Mouse (Mus musculus) skeletal muscle tissue, adult 2 months (tissue): Measurements from ENCODE around the gene Aldh1l1.
A peak's percentile ranks its signal among the peaks of the same experiment; 100 is the strongest.

Experiments used
- DNase-seq: peaks from one replicate; pipeline ENCODE4 v3.0.0-alpha.2; 2012; ENCODE audit warnings: low read depth, low spot score

Gene Aldh1l1

DNA sequence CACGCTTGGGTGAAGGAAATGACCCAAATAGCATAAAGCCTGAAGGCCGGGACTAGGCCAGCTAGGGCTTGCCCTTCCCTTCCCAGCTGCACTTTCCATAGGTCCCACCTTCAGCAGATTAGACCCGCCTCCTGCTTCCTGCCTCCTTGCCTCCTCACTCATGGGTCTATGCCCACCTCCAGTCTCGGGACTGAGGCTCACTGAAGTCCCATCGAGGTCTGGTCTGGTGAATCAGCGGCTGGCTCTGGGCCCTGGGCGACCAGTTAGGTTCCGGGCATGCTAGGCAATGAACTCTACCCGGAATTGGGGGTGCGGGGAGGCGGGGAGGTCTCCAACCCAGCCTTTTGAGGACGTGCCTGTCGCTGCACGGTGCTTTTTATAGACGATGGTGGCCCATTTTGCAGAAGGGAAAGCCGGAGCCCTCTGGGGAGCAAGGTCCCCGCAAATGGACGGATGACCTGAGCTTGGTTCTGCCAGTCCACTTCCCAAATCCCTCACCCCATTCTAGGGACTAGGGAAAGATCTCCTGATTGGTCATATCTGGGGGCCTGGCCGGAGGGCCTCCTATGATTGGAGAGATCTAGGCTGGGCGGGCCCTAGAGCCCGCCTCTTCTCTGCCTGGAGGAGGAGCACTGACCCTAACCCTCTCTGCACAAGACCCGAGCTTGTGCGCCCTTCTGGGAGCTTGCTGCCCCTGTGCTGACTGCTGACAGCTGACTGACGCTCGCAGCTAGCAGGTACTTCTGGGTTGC lies 64.1 kb downstream of the Aldh1l1 start:
- peak; percentile 49 for DNase-seq

DNA sequence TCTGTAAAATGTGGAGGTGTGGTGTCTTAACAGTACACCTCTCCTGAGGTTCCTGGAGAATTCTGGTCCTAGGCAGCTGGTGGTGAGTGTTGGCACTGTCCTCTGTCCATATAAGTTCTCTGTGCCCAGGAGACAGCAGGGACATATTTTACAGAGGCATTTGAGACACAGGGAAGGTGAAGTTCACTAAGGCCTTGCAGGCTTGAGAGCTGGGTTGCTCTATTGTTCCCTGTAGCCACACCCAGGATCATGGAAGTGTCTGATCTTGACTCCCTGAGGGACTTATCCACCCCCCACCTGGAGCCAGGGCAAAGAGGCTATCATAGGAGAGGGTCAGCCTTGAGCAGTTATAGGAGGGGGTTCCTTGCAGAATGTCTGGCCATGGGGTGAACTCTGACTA lies 65.0 kb downstream of the Aldh1l1 start:
- DNase-seq = no peak

DNA sequence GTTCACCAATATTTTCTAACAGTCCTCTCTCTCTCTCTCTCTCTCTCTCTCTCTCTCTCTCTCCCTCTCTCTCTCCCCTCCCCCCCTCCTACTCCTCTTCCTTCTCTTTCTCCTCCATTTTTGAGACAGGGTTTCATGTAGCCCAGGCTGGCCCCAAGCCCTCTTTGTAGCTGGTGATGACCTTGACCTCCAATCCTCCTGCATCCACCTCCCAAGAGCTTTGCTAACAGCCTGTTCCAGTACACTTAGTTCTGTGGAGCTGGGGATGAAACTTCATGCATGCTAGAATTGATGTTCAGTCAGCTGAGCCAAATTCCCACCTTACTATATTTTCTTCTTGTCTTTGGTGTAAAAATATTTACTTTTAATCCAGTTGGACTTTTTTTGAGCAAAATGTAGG lies 67.0 kb downstream of the Aldh1l1 start:
- no peak for DNase-seq

DNA sequence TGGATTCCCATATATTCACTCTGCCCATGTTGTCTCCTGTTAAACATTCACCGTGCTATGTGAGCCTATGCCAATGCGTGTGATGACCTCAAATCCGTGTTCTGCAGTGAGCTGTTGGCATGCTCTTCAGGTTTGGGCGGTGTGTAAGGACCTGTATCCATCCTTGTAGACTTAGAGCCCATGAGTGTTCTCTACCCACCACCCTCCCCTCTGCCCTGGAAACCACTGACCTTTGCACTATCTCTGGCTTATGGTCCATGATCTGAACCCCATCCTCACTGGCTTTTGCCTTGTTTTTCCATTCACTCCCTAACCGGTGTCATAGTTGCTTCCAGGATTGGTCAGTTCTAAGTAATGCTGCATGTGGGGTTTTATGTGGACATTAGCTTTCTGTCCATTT lies 67.5 kb downstream of the Aldh1l1 start:
- no peak for DNase-seq

DNA sequence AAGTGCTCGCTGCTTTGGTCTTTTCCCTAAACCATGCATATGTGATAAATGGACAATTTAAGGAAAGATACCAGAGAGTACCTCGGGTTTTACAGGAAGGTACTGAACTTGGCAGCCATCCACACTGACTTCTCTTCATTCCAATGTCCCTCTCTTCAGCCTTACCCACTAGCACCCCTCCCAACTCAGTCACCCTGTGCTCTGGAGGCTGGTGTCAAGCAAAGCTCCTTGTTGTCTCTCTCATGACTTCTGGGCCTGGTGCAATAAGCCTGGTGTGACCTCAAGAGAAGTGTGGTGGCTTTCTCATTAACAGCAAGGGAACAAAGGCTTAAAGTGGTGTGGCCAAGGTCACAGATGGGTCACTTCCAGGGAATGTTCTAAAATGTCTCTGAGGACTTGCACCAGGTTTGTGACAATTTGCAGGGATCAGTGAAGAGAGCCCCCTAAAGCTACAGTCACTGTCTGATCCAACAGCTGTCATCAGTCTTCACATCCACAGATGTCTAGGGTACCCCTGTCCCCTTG lies 70.4 kb downstream of the Aldh1l1 start:
- no peak for DNase-seq

DNA sequence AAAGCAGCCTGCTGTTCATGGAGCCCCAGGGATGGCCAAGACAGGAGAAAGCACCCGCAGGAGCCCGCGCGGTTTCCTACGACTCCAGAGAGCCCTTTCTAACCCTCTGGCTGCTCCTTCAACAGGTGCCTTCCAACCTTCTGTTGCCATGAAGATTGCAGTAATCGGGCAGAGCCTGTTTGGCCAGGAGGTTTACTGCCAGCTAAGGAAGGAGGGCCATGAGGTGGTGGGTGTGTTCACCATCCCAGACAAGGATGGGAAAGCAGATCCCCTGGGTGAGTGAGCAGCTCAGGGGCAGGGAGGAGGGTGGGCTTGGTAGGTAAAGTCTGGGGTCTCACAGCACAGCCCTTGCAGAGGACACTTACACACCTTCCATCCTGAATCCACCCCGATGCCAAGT lies 70.8 kb downstream of the Aldh1l1 start:
- no peak for DNase-seq

DNA sequence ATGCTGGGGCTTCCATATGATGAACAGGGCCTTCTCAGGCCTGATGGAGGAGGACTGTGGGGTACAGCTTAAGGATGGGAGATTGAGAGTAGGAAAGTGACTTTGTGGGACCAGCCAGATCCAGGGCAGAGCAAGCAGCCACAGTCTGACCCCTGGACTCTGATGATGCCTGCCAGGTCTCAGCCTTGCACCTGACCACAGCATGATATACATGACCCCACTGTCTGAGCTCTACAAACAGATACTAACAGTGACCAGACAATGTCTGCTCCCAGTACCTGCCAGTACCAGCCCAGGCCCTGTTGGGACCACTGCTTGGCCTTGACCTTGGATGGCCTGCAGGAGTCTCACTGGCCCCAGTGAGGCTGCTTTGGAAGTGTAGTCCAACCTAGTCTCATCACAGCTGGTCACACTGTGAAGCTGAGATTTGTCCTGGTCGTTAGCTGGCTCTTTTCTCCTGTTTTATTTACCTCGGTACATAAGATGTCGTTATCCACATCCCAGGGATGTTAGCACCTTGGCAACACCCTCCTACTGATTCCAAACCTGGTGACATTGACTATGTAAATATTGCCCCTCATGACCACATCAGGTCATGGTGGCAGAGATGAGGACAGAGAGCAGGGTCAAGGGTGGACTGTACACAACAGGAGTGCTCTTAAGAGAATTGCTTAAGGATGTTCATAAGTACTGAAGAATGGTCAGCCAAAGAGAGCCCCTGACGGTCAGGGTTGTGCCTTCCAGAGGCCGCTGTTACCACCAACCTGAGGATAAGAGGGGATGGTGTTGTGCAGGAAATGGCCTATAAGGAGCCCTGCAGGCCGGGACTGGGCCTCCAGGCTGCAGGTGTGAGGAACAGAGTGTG lies 71.8 kb downstream of the Aldh1l1 start:
- no peak for DNase-seq

DNA sequence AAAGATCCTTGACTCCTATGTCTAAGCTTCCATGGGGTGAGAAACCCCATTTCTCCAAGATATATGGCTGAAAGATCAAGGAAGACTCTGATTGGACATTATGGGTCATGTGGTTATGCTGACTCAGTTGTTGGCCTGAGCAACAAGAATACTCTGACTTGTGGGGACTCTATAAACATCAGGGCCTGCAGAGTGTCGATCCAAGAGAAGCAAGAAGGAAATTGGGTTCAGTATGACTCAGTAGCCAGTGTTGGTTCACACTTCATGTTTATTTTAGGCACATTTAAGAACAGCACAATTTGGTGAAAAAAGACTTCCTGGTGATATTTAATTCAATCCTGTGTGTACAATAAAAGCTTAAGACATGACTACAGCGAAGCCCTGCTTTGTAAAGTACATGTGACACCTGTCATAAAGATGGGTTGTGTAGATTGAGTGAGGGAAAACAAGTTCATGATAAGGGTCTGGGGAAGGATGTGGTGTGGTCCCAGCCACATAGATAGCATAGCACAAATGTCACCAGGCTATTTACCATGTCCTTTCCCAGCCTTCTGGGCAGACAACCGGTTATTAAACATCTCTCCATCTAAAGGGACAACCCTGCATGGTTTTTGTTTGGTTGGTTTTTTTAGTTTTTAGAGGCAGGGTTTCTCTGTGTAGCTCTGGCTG lies 74.3 kb downstream of the Aldh1l1 start:
- no peak for DNase-seq

DNA sequence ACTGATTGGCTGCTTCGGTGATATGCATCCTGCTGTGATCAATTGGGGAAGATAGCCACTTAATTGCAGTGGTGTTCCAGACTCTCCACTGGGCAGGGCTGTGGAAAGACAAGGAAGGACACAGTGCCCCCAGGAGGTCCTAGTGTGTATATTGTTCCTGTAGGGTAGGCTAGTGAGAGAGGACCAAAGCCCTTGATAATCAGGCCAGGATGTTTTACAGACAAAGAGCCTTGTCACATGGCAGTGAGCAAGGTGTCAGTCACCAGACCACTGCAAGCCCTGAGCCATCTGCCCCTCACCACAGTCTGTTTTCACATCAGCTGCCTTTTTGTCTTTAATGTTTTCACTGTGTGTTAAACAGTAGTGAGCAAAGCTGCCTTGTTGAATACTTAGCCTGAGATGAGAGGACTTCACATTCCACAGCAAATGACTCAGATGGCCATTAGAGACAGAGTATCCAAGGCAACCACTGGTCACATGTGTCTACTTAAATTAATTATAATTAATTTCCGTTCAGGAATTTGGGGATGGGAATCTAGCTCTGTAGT lies 75.1 kb downstream of the Aldh1l1 start:
- no peak for DNase-seq

DNA sequence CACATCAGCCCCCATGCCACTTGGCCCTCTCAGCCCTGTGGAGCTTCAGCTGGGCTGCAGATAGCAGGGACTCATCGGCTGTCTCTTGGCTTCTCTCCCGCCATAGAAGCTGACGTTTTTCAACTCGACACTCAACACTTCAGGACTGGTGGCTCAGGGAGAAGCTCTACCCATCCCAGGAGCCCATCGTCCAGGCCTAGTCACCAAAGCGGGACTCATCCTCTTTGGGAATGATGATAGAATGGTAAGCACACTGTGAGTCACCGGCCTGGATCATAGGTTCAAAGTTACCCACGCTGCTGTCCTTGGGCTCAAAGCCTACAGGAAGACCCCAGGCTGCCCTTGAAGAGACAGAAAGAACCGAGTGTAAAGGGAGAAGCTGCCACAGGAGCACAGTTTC lies 78.0 kb downstream of the Aldh1l1 start:
- DNase-seq = no peak

DNA sequence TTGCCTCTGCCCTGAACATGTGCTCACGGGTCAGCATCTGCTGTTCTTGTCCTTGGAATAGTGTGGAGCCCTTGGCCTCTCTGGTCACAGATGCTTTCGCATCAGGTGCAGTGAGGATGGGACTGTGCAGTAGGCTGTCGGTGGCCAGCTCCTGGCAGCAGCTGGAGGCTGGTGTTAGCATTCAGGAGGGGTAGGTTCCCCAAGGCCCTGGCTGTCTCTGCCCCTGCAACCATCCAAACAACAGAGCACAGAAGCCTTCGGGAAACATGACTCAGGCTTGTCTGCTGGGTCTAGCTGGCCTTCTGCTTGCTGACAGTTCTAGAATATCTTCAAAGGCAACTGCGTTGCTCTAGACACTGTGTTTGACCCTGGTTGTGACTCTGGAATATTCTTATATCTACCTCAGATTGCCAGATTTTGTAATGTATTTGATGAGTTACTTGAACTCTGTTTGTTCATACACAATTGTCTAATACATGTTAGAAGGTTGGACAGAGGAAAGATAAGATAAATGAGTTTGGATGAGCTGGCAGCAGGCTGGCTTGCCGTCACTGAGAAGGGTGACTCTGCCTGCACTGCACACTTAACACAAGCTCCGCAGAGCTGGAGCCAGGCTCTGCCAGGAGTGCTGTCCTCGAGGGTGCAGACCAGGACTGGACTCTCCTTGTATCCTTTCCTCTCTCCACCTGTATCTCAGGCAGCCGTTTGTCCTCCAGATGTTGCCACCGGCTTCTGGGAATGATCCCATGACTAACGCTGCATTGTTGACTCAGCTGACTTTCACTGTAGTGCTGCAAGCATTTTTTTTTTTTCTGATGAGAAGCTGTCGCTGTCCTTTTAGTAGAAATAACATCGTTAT lies 79.4 kb downstream of the Aldh1l1 start:
- DNase-seq = no peak

DNA sequence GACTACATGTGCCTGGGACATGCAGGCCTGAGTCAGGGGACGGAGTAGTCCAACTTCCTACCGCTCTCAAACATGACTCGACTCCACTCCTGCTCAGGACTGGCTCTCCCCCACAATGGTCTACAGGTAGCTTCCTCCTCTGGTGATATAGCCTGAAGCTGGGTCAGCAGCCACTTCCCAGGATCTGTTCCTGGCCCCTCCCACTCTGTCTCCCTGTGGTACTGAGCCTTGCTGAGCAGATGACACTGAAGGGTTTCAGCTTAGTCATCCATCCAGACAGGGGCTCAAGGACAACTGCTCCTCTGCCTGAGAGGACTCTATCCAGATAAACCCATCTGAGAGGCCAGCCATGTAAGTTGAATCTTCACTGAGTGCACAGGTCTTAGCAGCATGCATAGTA lies 81.3 kb downstream of the Aldh1l1 start:
- no peak for DNase-seq

DNA sequence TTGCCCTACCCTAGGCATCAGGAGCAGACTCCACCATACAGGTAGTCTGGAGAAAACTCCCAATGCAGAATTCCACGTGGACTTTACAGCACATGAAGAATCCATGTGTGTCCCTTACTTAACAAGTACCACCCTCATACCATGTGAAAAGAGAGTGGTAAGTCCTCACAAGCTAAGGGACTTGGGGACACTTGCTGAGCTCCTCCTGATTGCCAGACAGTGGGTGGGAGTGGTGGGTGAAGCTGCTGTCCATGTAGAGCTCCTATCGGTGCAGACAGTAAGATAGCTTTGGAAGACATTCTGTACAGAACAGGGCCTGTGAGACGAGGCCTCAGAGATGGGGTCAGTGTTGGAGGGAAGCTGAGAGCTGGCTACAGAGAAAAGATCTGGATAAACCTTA lies 81.7 kb downstream of the Aldh1l1 start:
- DNase-seq = no peak

DNA sequence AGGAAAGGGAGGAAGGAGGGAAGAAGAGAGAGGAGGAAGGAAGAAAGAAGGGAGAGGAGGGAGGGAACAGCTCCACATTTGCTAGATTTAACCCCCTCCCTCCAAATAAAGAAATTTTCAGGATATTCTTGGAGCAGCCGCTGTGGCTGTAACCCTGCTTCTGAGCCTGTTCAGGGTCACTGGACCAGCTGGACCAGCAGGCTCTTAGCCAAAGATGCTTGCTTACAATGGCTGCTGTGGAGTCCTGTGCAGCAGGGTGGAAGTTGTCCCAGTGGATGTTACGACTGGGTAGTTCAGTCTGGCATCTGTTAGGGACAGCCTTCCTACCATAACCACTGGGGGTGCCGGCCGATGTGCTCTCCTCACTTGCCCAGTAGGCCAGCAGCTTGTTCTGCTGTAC lies 82.5 kb downstream of the Aldh1l1 start:
- no peak for DNase-seq

DNA sequence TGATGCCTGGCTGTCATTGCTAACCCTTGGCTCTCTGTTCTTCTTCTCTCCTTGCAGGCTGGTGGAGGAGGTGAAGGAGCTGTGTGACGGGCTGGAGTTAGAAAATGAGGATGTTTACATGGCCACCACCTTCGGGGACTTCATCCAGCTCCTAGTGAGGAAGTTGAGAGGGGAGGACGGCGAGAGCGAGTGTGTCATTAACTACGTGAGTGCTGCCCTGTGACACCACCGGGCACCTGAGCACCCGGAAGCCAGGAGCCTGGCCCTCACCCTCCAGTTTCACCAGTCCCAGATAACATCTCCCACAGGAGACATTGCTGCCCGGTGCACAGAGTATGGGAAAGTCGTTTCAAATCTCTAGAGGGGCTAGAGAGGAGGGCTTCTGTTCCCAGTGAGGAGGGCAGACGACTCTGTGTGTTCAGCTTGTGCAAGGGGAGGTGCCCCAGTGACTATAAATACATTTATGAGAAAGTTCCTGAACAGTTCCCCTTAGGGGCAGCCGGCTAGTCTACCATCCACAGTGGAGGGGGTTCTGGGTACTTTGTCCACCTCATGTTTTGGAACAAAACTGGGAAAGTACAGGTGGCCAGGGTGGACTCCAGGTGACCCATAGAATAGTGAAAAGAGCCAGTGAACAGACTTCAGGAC lies 83.6 kb downstream of the Aldh1l1 start:
- no peak for DNase-seq

DNA sequence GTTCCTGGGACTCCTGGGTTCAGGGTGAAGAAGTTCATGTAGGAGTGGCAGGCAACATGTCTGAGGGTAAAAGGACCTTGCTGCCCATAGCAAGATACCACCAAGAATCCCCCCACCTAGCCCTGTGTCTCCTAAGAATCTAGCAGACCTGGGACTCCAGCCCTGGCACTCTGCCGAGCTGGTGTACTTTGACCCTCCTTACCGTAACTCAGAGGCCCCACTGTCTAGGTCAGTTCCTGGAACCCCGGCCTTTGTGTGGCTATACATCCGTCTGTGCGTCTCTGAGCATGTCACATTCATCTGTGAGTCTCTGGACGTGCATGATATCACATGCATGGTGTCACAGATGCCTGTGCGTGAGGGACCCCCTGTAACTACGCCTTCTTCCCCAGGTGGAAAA lies 84.2 kb downstream of the Aldh1l1 start:
- DNase-seq = no peak

DNA sequence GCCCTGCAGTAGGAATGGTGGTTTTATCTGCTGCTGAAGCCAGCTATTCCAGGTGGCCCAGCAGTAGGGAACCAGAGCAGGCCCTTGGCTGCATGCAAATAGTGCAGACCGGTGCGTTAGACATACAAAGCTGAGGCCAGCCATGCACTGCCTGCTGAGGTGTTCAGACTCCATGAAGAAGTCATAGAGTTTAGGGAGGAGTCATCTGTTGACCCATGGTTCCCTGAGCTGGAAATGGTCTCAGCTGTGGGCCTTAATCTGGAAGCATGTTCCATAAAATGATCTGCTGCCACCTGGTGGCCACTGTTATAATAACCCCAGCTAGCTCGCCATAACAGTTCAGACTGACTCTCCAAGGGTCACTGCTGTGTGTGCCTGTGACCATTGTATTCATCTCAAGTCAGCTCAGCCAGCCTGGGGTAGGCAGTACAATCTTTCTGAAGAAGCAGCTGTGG lies 89.1 kb downstream of the Aldh1l1 start:
- DNase-seq = peak; percentile 65

DNA sequence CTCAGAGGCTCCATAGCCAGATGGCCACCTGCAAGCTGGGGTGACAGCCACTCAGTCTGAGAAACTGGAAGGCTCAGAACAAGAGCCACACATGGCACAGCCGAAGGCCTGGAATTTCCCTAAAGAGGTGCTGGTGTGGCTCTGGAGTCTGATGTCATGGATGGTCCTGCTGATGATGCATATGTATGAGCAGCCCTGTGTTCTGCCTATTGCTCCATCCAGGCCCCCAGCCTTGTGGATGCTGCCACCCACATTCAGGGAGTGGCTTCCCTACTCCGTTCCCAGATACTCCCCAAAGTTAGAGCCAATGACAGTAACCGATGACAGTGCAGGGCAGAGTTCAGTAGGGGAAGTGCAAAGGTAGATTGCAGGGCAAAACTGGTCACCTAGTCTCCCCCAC lies 91.9 kb downstream of the Aldh1l1 start:
- no peak for DNase-seq

DNA sequence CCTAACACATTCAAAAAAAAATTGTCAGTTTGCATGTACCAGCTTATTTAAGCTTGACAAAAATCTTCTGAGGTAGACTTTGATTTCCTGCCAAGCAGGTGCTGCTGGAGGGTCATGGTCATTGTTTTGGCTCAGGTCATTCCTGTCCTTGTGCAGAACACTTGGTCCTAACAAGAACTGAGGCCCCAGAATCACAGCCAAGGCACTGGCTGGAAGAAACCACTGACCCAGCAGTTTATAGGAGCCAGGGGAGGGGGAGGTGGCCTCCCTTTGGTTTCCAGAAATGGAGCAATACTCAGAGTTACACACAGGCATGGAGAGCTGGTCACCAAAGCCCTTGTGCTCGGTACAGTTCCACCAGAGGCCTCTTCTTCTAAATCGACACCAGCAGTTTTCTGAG lies 96.1 kb downstream of the Aldh1l1 start:
- no peak for DNase-seq

DNA sequence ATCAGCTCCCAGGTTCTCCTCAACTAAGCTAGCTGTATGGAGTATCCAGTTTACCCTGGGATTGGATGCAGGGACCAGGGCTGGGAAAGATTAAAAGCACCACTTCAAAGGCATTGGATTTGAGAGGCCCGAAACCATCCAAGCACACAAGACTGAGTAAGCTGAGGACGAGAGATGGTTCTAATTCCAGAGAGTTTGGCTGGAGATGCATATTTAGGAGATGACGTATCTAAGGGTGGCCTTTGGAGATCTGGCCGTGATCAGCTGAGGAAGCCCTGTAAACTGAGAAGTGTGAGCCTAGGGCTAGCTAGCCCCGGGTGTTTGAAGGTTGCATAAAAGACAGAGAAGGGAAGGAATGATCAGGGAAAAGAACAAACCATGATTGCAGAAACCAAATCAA lies 101.9 kb downstream of the Aldh1l1 start:
- DNase-seq = peak; percentile 86
